Mouse (Mus musculus): Measurements from ENCODE around the gene Tifab.

GRCm38 (mm10) chr13:56221995-56222848 is 43.5 kb upstream of the Tifab start:
- TF ChIP-seq CTCF (IDR thresholded peaks at IDR 0.05; ENCODE audit: insufficient read depth, low read length), result no peak
- no peak for TF ChIP-seq POLR2A (IDR thresholded peaks at IDR 0.05; ENCODE audit: borderline replicate concordance, extremely low read depth, low read depth, low read length)

Data from lung, adult 2 months (tissue).